Mouse (Mus musculus) kidney, postnatal 4 days (tissue): ENCODE results near the gene Tnr.

Source experiments
- DNase-seq, 2 experiments: peaks; one replicate each; pipeline ENCODE4 v3.0.0; 2021; ENCODE audit warnings: mixed read lengths in 2 of 2

The Tnr gene

GRCm38 (mm10) chr1:159567171-159567570 lies 43.6 kb downstream of the Tnr start:
- DNase-seq, result no peak

- no peak for DNase-seq
These were observed 46.7 kb downstream of the Tnr start for GRCm38 (mm10) chr1:159570270-159570669.

- no peak for DNase-seq
These were observed 47.3 kb downstream of the Tnr start for GRCm38 (mm10) chr1:159570831-159571230.

GRCm38 (mm10) chr1:159571951-159572350 lies 48.4 kb downstream of the Tnr start:
- no peak for DNase-seq

- no peak for DNase-seq
These were observed 49.5 kb downstream of the Tnr start for GRCm38 (mm10) chr1:159573116-159573515.

- DNase-seq, result no peak
These were observed 51.1 kb downstream of the Tnr start for GRCm38 (mm10) chr1:159574661-159575060.

- no peak for DNase-seq
These were observed 52.7 kb downstream of the Tnr start for GRCm38 (mm10) chr1:159576246-159576645.

- no peak for DNase-seq
These were observed 54.8 kb downstream of the Tnr start for GRCm38 (mm10) chr1:159578391-159578790.

GRCm38 (mm10) chr1:159580335-159580921 lies 56.9 kb downstream of the Tnr start:
- no peak for DNase-seq

- DNase-seq, result no peak
These were observed 60.3 kb downstream of the Tnr start for GRCm38 (mm10) chr1:159583877-159584276.

- no peak for DNase-seq
These were observed 65.2 kb downstream of the Tnr start for GRCm38 (mm10) chr1:159588741-159589140.

GRCm38 (mm10) chr1:159594099-159595058 lies 70.8 kb downstream of the Tnr start:
- no peak for DNase-seq

- no peak for DNase-seq
These were observed 72.2 kb downstream of the Tnr start for GRCm38 (mm10) chr1:159595729-159596128.

- no peak for DNase-seq
These were observed 73.1 kb downstream of the Tnr start for GRCm38 (mm10) chr1:159596640-159597039.

GRCm38 (mm10) chr1:159613561-159613960 lies 90.0 kb downstream of the Tnr start:
- DNase-seq, result no peak

- DNase-seq, result no peak
These were observed 90.6 kb downstream of the Tnr start for GRCm38 (mm10) chr1:159614062-159614601.

GRCm38 (mm10) chr1:159614644-159615431 lies 91.3 kb downstream of the Tnr start:
- DNase-seq, result no peak

GRCm38 (mm10) chr1:159615686-159616085 lies 92.1 kb downstream of the Tnr start:
- DNase-seq, result no peak

- no peak for DNase-seq
These were observed 95.6 kb downstream of the Tnr start for GRCm38 (mm10) chr1:159619205-159619604.

- DNase-seq, result no peak
These were observed 97.8 kb downstream of the Tnr start for GRCm38 (mm10) chr1:159621321-159621720.

GRCm38 (mm10) chr1:159629119-159629518 lies 105.5 kb downstream of the Tnr start:
- no peak for DNase-seq

GRCm38 (mm10) chr1:159629822-159630589 lies 106.4 kb downstream of the Tnr start:
- DNase-seq, result no peak
